Mouse (Mus musculus): ENCODE results near the gene Col4a2.

DNA sequence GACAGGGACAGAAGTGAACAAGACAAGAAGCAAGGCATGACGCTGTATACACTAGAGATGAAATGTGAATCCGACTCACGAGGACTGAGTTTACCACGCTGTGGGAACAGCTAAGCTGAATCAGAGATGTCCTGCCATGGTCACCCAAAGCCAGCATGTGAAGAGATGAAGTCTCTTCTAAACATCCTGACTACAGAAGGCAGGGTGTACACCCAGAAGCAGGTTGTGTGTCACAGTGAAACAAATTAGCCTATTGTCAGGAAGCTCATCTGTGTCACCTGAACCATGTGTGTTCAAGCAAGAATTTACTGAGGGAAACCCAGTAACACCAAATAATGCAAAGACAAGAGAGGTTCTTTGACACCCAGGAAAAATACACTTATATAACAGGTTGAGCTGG lies 153.0 kb downstream of the Col4a2 start:
- TF ChIP-seq POLR2A (IDR thresholded peaks at IDR 0.05; ENCODE audit: low read depth, low read length) (no peak), CTCF (IDR thresholded peaks at IDR 0.05; ENCODE audit: extremely low read depth, insufficient read depth, insufficient read length, insufficient replicate concordance) (no peak)
